Mouse (Mus musculus): ENCODE measurements at regions not wholly inside any gene's neighbourhood (a gene's known extent, or its start where the extent isn't known, plus 50 kb on each side); places are given as distances from the start of the nearest gene placed in this dataset.
A peak's percentile ranks its signal among the peaks of the same experiment; 100 is the strongest.

GRCm38 (mm10) chr3:149370517-149371227 lies 380.3 kb upstream of the Adgrl2 start:
- no peak for DNase-seq (ENCODE audit: low spot score in 2 of 2)

- DNase-seq (ENCODE audit: low spot score in 2 of 2), result no peak
Observed at GRCm38 (mm10) chr3:149367888-149368287, 377.5 kb upstream of the Adgrl2 start.

- no peak for DNase-seq (ENCODE audit: low spot score in 2 of 2)
Observed at GRCm38 (mm10) chr3:149360164-149360563, 369.8 kb upstream of the Adgrl2 start.

GRCm38 (mm10) chr3:149358570-149359193 lies 368.3 kb upstream of the Adgrl2 start:
- no peak for DNase-seq (ENCODE audit: low spot score in 2 of 2)

GRCm38 (mm10) chr3:149357903-149358569 lies 367.7 kb upstream of the Adgrl2 start:
- DNase-seq (ENCODE audit: low spot score in 2 of 2), result no peak

GRCm38 (mm10) chr3:149357121-149357520 lies 366.8 kb upstream of the Adgrl2 start:
- no peak for DNase-seq (ENCODE audit: low spot score in 2 of 2)

GRCm38 (mm10) chr3:149355362-149355761 lies 365.0 kb upstream of the Adgrl2 start:
- DNase-seq (ENCODE audit: low spot score in 2 of 2), result no peak

GRCm38 (mm10) chr3:149353958-149354357 lies 363.6 kb upstream of the Adgrl2 start:
- DNase-seq (ENCODE audit: low spot score in 2 of 2), result no peak

GRCm38 (mm10) chr3:149352546-149352945 lies 362.2 kb upstream of the Adgrl2 start:
- no peak for DNase-seq (ENCODE audit: low spot score in 2 of 2)

GRCm38 (mm10) chr3:149349731-149350130 lies 359.4 kb upstream of the Adgrl2 start:
- no peak for DNase-seq (ENCODE audit: low spot score in 2 of 2)

- DNase-seq (ENCODE audit: low spot score in 2 of 2), result peak in 1 of 2 experiments; percentile 30
Observed at GRCm38 (mm10) chr3:149349211-149349697, 358.9 kb upstream of the Adgrl2 start.

GRCm38 (mm10) chr3:149348459-149348971 lies 358.2 kb upstream of the Adgrl2 start:
- no peak for DNase-seq (ENCODE audit: low spot score in 2 of 2)

- no peak for DNase-seq (ENCODE audit: low spot score in 2 of 2)
Observed at GRCm38 (mm10) chr3:149347241-149347992, 357.1 kb upstream of the Adgrl2 start.

GRCm38 (mm10) chr3:149342511-149342910 lies 352.2 kb upstream of the Adgrl2 start:
- DNase-seq (ENCODE audit: low spot score in 2 of 2), result no peak

- DNase-seq (ENCODE audit: low spot score in 2 of 2), result no peak
Observed at GRCm38 (mm10) chr3:149339374-149339753, 349.0 kb upstream of the Adgrl2 start.

- no peak for DNase-seq (ENCODE audit: low spot score in 2 of 2)
Observed at GRCm38 (mm10) chr3:149338684-149339373, 348.5 kb upstream of the Adgrl2 start.

GRCm38 (mm10) chr3:149335259-149335658 lies 344.9 kb upstream of the Adgrl2 start:
- DNase-seq (ENCODE audit: low spot score in 2 of 2), result no peak

- no peak for DNase-seq (ENCODE audit: low spot score in 2 of 2)
Observed at GRCm38 (mm10) chr3:149333607-149334006, 343.3 kb upstream of the Adgrl2 start.

- no peak for DNase-seq (ENCODE audit: low spot score in 2 of 2)
Observed at GRCm38 (mm10) chr3:149333131-149333530, 342.8 kb upstream of the Adgrl2 start.

- DNase-seq (ENCODE audit: low spot score in 2 of 2), result no peak
Observed at GRCm38 (mm10) chr3:149332105-149332504, 341.8 kb upstream of the Adgrl2 start.

Data from frontal cortex, postnatal 10 days (tissue).